Mouse (Mus musculus): Measurements from ENCODE around the gene Clasp2. TPM values are rescaled to one million over a fixed set of nuclear protein-coding genes. Genes with fewer than 3 reads are reported as not detected.
A peak's percentile ranks its signal among the peaks of the same experiment; 100 is the strongest.
"Not testable (repeated sequence)": the region's sequence is repeated elsewhere in the genome, so short reads cannot be mapped to it uniquely, and the experiment has no call there.

The Clasp2 gene
- total and polyA plus RNA-seq, 3 experiments, result 16.0 to 159 (median 110) TPM

GRCm38 (mm10) chr9:113815836-113816235, 74.6 kb downstream of the Clasp2 start:
- peak; percentile 67 for DNase-seq

GRCm38 (mm10) chr9:113822150-113822549, 80.9 kb downstream of the Clasp2 start:
- DNase-seq, result no peak

GRCm38 (mm10) chr9:113828719-113829118, 87.4 kb downstream of the Clasp2 start:
- no peak for DNase-seq

- no peak for DNase-seq
Observed at GRCm38 (mm10) chr9:113830219-113830618, 88.9 kb downstream of the Clasp2 start.

- no peak for DNase-seq
Observed at GRCm38 (mm10) chr9:113833481-113833880, 92.2 kb downstream of the Clasp2 start.

- DNase-seq, result no peak
Observed at GRCm38 (mm10) chr9:113837001-113837400, 95.7 kb downstream of the Clasp2 start.

- no peak for DNase-seq
Observed at GRCm38 (mm10) chr9:113837461-113837860, 96.2 kb downstream of the Clasp2 start.

GRCm38 (mm10) chr9:113844029-113844428, 102.8 kb downstream of the Clasp2 start:
- no peak for DNase-seq

- DNase-seq, result no peak
Observed at GRCm38 (mm10) chr9:113855441-113855840, 114.2 kb downstream of the Clasp2 start.

- no peak for DNase-seq
Observed at GRCm38 (mm10) chr9:113857281-113857928, 116.1 kb downstream of the Clasp2 start.

GRCm38 (mm10) chr9:113857929-113858440, 116.7 kb downstream of the Clasp2 start:
- DNase-seq, result peak; percentile 28

- peak; percentile 88 for DNase-seq
Observed at GRCm38 (mm10) chr9:113859420-113859819, 118.1 kb downstream of the Clasp2 start.

- DNase-seq, result no peak
Observed at GRCm38 (mm10) chr9:113863370-113863999, 122.2 kb downstream of the Clasp2 start.

- no peak for DNase-seq
Observed at GRCm38 (mm10) chr9:113867951-113868350, 126.7 kb downstream of the Clasp2 start.

- no peak for DNase-seq
Observed at GRCm38 (mm10) chr9:113894903-113895302, 153.6 kb downstream of the Clasp2 start.

- DNase-seq, result no peak
Observed at GRCm38 (mm10) chr9:113903136-113903535, 161.9 kb downstream of the Clasp2 start.

GRCm38 (mm10) chr9:113904315-113904714, 163.0 kb downstream of the Clasp2 start:
- DNase-seq, result not testable (repeated sequence)

GRCm38 (mm10) chr9:113915789-113916188, 174.5 kb downstream of the Clasp2 start:
- DNase-seq, result no peak

- no peak for DNase-seq
Observed at GRCm38 (mm10) chr9:113922677-113923076, 181.4 kb downstream of the Clasp2 start.

- no peak for DNase-seq
Observed at GRCm38 (mm10) chr9:113924883-113925282, 183.6 kb downstream of the Clasp2 start.

GRCm38 (mm10) chr9:113928591-113928990, 187.3 kb downstream of the Clasp2 start:
- DNase-seq, result no peak

GRCm38 (mm10) chr9:113929676-113930075, 188.4 kb downstream of the Clasp2 start:
- peak; percentile 30 for DNase-seq

GRCm38 (mm10) chr9:113930534-113931374, 189.5 kb downstream of the Clasp2 start, which contains the start of gene Ubp1:
TSS of gene Ubp1 (plus strand) at chr9:113930934.
- DNase-seq, result peak; percentile 97

All from adrenal gland, adult 2 months (tissue).